Mouse (Mus musculus) retina, embryonic 14.5 days (tissue): ENCODE data around the gene Mttp.

Experiments used
- DNase-seq: peaks from one replicate; pipeline ENCODE4 v3.0.0-alpha.2; 2015; ENCODE audit warnings: low spot score

Mttp gene

DNA sequence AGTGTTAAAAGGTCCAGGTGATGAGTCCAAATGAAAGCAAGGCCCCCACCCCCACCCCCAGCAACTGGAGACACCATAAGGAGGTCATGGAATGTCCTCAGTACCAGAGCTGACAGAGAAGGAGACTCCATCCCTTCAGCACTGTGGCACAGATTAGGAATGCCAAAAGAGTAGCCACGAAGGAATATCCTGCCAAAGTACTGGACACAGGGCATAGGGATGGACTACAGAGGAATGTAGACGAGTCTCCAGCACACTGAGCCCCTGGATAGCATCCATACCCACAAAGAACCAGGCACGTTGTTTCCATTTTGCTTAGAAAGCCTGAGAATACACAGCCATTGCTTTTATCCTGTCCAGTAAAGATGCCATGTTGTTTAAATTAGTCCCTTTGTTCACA, 93.3 kb downstream of the Mttp start:
- DNase-seq, result no peak

DNA sequence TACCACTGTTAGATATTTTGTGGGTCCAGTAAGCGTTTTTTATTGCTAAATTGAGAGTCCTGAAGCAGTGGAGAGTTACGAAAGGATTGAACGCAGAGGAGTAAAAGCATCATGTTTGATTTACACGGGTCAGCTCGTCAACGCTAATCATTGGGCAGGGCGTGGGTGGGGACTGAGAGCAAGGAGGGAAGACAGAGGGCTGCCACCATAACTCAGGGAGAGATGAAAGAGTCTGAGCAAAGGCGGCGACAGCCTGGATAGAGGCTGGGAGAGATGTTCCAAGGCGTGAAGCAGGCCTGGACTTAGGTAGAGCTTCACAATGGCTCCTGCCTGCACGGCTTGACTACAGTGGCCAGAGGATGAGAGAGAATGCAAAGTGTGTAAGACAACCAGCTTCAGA, 94.0 kb downstream of the Mttp start:
- no peak for DNase-seq

DNA sequence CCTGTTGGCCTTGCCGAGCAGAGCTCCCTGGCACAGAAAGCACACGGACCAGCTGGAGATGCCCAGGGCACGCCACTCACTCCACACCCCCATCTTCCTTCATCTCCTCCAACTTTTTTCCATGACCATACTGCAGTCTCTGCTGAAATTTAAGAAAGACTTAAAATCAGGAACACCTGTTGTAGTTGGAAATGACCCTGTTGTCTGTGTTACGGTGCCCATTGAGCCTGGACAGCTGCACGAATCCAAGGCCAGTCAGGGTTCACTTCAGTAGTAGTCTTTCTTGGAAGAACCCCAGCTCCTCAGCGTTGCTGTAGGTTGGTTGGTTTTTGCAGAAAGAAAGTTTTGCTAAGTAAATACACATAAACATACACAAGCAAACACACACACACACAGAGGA, 95.2 kb downstream of the Mttp start:
- no peak for DNase-seq

DNA sequence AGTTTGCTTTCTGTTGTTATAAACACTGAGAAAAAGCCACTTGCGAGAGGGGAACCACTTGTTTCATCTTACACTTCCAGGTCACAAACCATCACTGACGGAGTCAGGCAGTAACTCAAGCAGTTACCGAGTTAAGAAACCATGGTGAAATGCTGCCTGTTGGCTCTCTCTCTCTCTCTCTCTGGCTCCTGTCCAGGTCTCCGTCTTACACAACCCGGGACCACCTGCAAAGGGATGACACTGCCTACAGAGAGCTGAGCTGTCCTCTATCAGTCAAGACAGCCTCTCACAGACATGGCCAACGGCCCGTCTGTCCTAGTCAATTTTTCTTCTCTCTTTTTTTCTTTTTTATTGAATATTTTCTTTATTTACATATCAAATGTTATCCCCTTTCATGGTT, 101.5 kb downstream of the Mttp start:
- no peak for DNase-seq

DNA sequence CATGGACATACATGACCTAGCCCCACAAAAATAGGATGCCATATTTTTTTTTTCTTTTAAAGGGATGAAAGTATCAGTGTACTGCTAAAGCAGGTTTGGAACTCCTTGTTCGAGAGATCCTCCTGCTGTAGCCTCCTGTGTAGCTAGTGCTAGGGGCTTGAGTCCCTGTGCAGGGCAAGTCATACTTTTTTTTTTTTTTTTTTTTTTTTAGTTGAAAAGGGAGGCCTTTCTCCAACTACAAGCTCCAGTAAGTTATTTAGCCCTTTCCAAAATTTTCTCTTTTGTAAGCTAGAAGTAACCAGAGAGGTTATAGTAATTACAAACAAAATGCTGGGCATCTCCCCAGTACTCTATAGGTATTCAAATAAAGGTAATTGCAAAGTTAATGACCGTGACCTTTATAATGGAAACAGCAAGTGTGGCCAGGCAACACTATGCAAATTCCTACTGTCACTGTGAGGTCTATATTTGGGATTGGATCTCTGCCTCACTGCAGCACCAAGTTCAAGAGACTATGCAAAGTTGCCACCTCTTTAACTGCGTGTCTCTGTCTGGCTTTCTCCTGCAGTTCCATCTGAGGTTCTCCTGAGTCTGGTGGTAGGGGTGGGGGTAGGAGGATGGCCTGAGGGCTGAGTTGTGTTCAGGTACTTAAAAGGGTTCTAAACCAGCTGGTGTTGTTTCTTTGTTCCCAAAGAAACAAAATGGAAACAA, 103.0 kb downstream of the Mttp start:
- DNase-seq, result no peak

DNA sequence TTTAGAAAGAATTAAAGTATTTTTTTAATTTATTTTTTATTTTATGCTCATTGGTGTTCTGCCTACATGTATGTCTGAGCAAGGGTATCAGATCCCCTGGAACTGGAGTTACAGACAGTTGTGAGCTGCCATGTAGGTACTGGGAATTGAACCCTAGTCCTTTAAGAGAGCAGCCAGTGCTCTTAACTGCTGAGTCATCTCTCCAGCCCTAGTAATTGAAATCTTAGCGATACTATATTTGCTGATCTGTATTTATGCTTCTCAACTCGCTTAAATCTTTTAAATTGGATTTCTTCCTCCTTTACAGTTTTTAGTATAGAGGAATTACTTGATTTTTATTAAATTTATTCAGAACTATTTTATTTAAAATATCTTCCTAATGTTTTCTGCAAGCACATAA, 103.8 kb downstream of the Mttp start:
- DNase-seq, result no peak
